Mouse (Mus musculus) left cerebral cortex, postnatal 4 days (tissue): ENCODE measurements around the gene Ugt8a. TPM values are rescaled to one million over a fixed set of nuclear protein-coding genes. Genes with fewer than 3 reads are reported as not detected.

ENCODE experiments used
- DNase-seq: peaks from one replicate; pipeline ENCODE4 v3.0.0-alpha.2; 2022
- intact Hi-C: fragments of 180-260 bp; cut with DNase I; formaldehyde crosslinking; loops from one replicate; pipeline ENCODE4 v1.15.1; 2025
- total RNA-seq, 2 experiments: library from RNA; stranded (reverse); gene quantifications; 2 replicates each; pipeline ENCODE4 v1.2.3; 2021

The Ugt8a gene
- total RNA-seq, 2 experiments from 2014 or later = 4.1 to 4.5 TPM

GRCm38 (mm10) chr3:125874371-125874770 is 64.0 kb downstream of the Ugt8a start:
- intact Hi-C loops = no loop called here
- DNase-seq = no peak

GRCm38 (mm10) chr3:125869873-125870272 is 68.5 kb downstream of the Ugt8a start:
- intact Hi-C loops = no loop called here

GRCm38 (mm10) chr3:125861601-125862000 is 76.8 kb downstream of the Ugt8a start:
- intact Hi-C loops = no loop called here
- peak; percentile 64 for DNase-seq

More at GRCm38 (mm10) chr3:125869873-125870272, 68.5 kb downstream of the Ugt8a start:
- no peak for DNase-seq

GRCm38 (mm10) chr3:125849163-125849872 is 89.1 kb downstream of the Ugt8a start:
- intact Hi-C loops = no loop called here
- DNase-seq = peak; percentile 12

GRCm38 (mm10) chr3:125828051-125828450 is 110.4 kb downstream of the Ugt8a start:
- DNase-seq = no peak
- intact Hi-C loops = no loop called here

- intact Hi-C loops = no loop called here
- peak; percentile 93 for DNase-seq
Observed at GRCm38 (mm10) chr3:125827256-125827655, 111.2 kb downstream of the Ugt8a start.

GRCm38 (mm10) chr3:125819741-125820140 is 118.7 kb downstream of the Ugt8a start:
- intact Hi-C loops = no loop called here
- peak; percentile 8 for DNase-seq
